Mouse (Mus musculus): ENCODE measurements at regions not wholly inside any gene's neighbourhood (a gene's known extent, or its start where the extent isn't known, plus 50 kb on each side); places are given as distances from the start of the nearest gene placed in this dataset.

- ATAC-seq (ENCODE audit: low TSS enrichment), result peak; percentile 78
These were observed 439.2 kb downstream of the Tmem182 start for GRCm38 (mm10) chr1:41244627-41245026.

GRCm38 (mm10) chr1:41264214-41264613 is 458.8 kb downstream of the Tmem182 start:
- ATAC-seq (ENCODE audit: low TSS enrichment), result peak; percentile 64; the same call in 1 of the 2 replicates

GRCm38 (mm10) chr1:41271111-41271730 is 465.8 kb downstream of the Tmem182 start:
- ATAC-seq (ENCODE audit: low TSS enrichment), result peak; percentile 86

- ATAC-seq (ENCODE audit: low TSS enrichment), result no peak; the same call in 1 of the 2 replicates
These were observed 469.3 kb downstream of the Tmem182 start for GRCm38 (mm10) chr1:41274573-41275270.

GRCm38 (mm10) chr1:41275271-41275624 is 469.8 kb downstream of the Tmem182 start:
- no peak for ATAC-seq (ENCODE audit: low TSS enrichment)

GRCm38 (mm10) chr1:41275642-41276041 is 470.2 kb downstream of the Tmem182 start:
- ATAC-seq (ENCODE audit: low TSS enrichment), result no peak; the same call in 1 of the 2 replicates

- ATAC-seq (ENCODE audit: low TSS enrichment), result no peak
These were observed 470.9 kb downstream of the Tmem182 start for GRCm38 (mm10) chr1:41276303-41276702.

GRCm38 (mm10) chr1:41285221-41285620 is 479.8 kb downstream of the Tmem182 start:
- no peak for ATAC-seq (ENCODE audit: low TSS enrichment)

- ATAC-seq (ENCODE audit: low TSS enrichment), result no peak
These were observed 480.8 kb downstream of the Tmem182 start for GRCm38 (mm10) chr1:41286221-41286620.

- no peak for ATAC-seq (ENCODE audit: low TSS enrichment)
These were observed 521.6 kb downstream of the Tmem182 start for GRCm38 (mm10) chr1:41326861-41327480.

GRCm38 (mm10) chr1:41349798-41350758 is 544.7 kb downstream of the Tmem182 start:
- ATAC-seq (ENCODE audit: low TSS enrichment), result no peak

- no peak for ATAC-seq (ENCODE audit: low TSS enrichment)
These were observed 553.7 kb downstream of the Tmem182 start for GRCm38 (mm10) chr1:41359061-41359460.

GRCm38 (mm10) chr1:41361512-41361911 is 556.1 kb downstream of the Tmem182 start:
- ATAC-seq (ENCODE audit: low TSS enrichment), result no peak

GRCm38 (mm10) chr1:41380013-41380412 is 574.6 kb downstream of the Tmem182 start:
- no peak for ATAC-seq (ENCODE audit: low TSS enrichment)

- no peak for ATAC-seq (ENCODE audit: low TSS enrichment)
These were observed 576.1 kb downstream of the Tmem182 start for GRCm38 (mm10) chr1:41381487-41381886.

- ATAC-seq (ENCODE audit: low TSS enrichment), result no peak
These were observed 579.3 kb downstream of the Tmem182 start for GRCm38 (mm10) chr1:41384731-41385130.

- no peak for ATAC-seq (ENCODE audit: low TSS enrichment)
These were observed 581.0 kb downstream of the Tmem182 start for GRCm38 (mm10) chr1:41386435-41386834.

GRCm38 (mm10) chr1:41390102-41390884 is 584.9 kb downstream of the Tmem182 start:
- peak; percentile 70; the same call in 1 of the 2 replicates for ATAC-seq (ENCODE audit: low TSS enrichment)

- ATAC-seq (ENCODE audit: low TSS enrichment), result no peak
These were observed 585.7 kb downstream of the Tmem182 start for GRCm38 (mm10) chr1:41391071-41391470.

GRCm38 (mm10) chr1:41393287-41393686 is 587.9 kb downstream of the Tmem182 start:
- no peak for ATAC-seq (ENCODE audit: low TSS enrichment)

GRCm38 (mm10) chr1:41395081-41395480 is 589.7 kb downstream of the Tmem182 start:
- ATAC-seq (ENCODE audit: low TSS enrichment), result no peak
